ENCODE assay signal across 8 mouse cellular contexts in genomic region chr14:48246236-48246635, GRCm38 (mm10).
DNase-seq lines count a peak whose midpoint lies in the region; ATAC-seq and TF ChIP-seq lines count a peak whose summit lies in the region.

No protein-coding gene starts in this region.

- no peak overlapping the region for H3K4me3 ChIP-seq in lung, adult 2 months (replicated peaks; ENCODE audit: extremely low read depth, low read depth, low read length)
- H3K4me3 ChIP-seq in liver, embryonic 16.5 days (ENCODE audit: low read depth, low read length) = no peak overlapping the region
- H3K4me3 ChIP-seq in intestine, embryonic 15.5 days (replicated peaks) = no peak overlapping the region

- H3K4me2 ChIP-seq in liver, embryonic 16.5 days (ENCODE audit: low read depth, low read length) = no peak overlapping the region
- no peak overlapping the region for H3K4me2 ChIP-seq in intestine, embryonic 15.5 days (replicated peaks)

- H3K36me3 ChIP-seq in liver, embryonic 16.5 days (ENCODE audit: control insufficient read depth, insufficient read depth) = no peaks in the 10 kb centered on the region
- H3K36me3 ChIP-seq in splenic B cell, adult 2 months (ENCODE audit: control insufficient read depth, insufficient read depth, low read length, poor library complexity, severe bottlenecking) = no peaks in the 10 kb centered on the region
- H3K36me3 ChIP-seq in intestine, embryonic 15.5 days = 0 out of 2 replicates have a peak, but pooled peaks cover 2% of the 10 kb centered on the region

- no peaks in the 10 kb centered on the region for H3K9me3 ChIP-seq in liver, embryonic 16.5 days (replicated peaks; ENCODE audit: control insufficient read depth, low read length)
- no peaks in the 10 kb centered on the region for H3K9me3 ChIP-seq in intestine, embryonic 15.5 days

- no peaks in the 10 kb centered on the region for H3K27me3 ChIP-seq in liver, embryonic 16.5 days (ENCODE audit: control insufficient read depth, insufficient read depth, low read depth, low read length)
- H3K27me3 ChIP-seq in splenic B cell, adult 2 months (ENCODE audit: control insufficient read depth, insufficient read depth, low read length, poor library complexity, severe bottlenecking) = no peaks in the 10 kb centered on the region
- no peaks in the 10 kb centered on the region for H3K27me3 ChIP-seq in intestine, embryonic 15.5 days (replicated peaks)

- no peak overlapping the region for H3K9ac ChIP-seq in liver, embryonic 16.5 days (ENCODE audit: low read depth, low read length)
- no peak overlapping the region for H3K9ac ChIP-seq in intestine, embryonic 15.5 days

- peak; percentile 20 to 41 for DNase-seq in lung, adult 18-20 months
- DNase-seq in lung, adult 2 months = no peak
- DNase-seq in fibroblast of lung, adult 2 months (ENCODE audit: low read depth) = peak; percentile 38
- DNase-seq in splenic B cell, adult 2 months (ENCODE audit: low read depth, low spot score) = peak; percentile 51
- no peak for DNase-seq in frontal cortex, postnatal 14 days (ENCODE audit: low spot score in 2 of 2)

- no peak for TF ChIP-seq CTCF in lung, adult 2 months (IDR thresholded peaks at IDR 0.05; ENCODE audit: insufficient read depth, low read length)

- WGBS in lung, adult 2 months = 32% methylated on average over 3 of the region's 3 CpGs
- 4% methylated on average over 3 of the region's 3 CpGs for WGBS in liver, embryonic 16.5 days (ENCODE audit: insufficient replicate concordance)
- WGBS in intestine, embryonic 15.5 days = 28% methylated on average over 3 of the region's 3 CpGs

- ATAC-seq in liver, embryonic 16.5 days (ENCODE audit: low read depth) = peak; percentile 50
- ATAC-seq in monocyte, adult 5-6 weeks (replicated peaks; ENCODE audit: insufficient number of reproducible peaks, low FRiP score, low TSS enrichment, poor library complexity, severe bottlenecking) = no peak
- no peak for ATAC-seq in intestine, embryonic 15.5 days

- no peak overlapping the region for H3K27ac ChIP-seq in liver, embryonic 16.5 days (ENCODE audit: low read length)
- no peak overlapping the region for H3K27ac ChIP-seq in intestine, embryonic 15.5 days

- no peak for TF ChIP-seq POLR2A in lung, adult 2 months (IDR thresholded peaks at IDR 0.05; ENCODE audit: borderline replicate concordance, extremely low read depth, low read depth, low read length)

- H3K4me1 ChIP-seq in lung, adult 2 months (ENCODE audit: control insufficient read depth, insufficient read depth, low read length) = no peaks in the 10 kb centered on the region
- no peaks in the 10 kb centered on the region for H3K4me1 ChIP-seq in liver, embryonic 16.5 days (ENCODE audit: control insufficient read depth, low read depth, low read length)
- no peaks in the 10 kb centered on the region for H3K4me1 ChIP-seq in intestine, embryonic 15.5 days (replicated peaks)

Comparison
In these comparisons a context has a peak if more than half of its experiments do, and no peak if none do; other contexts are left out.
1. DNase-seq: peak in lung, adult 18-20 months (2 of 2), fibroblast of lung, adult 2 months (single experiment) and splenic B cell, adult 2 months (single experiment); none in lung, adult 2 months (single experiment) and frontal cortex, postnatal 14 days (0 of 2).